Mouse (Mus musculus): ENCODE measurements around the gene Sik2.
A peak's percentile ranks its signal among the peaks of the same experiment; 100 is the strongest.

Gene Sik2

GRCm38 (mm10) chr9:51008841-51009655, at the start of gene Sik2:
Gene Sik2, minus strand, starts transcription at chr9:51009073.
- peak; percentile 65 for DNase-seq (ENCODE audit: low read depth, low spot score)

GRCm38 (mm10) chr9:51056360-51057324, 47.8 kb upstream of the Sik2 start:
- DNase-seq (ENCODE audit: low read depth, low spot score) = no peak

- no peak for DNase-seq (ENCODE audit: low read depth, low spot score)
These were observed 43.3 kb upstream of the Sik2 start for GRCm38 (mm10) chr9:51052180-51052579.

GRCm38 (mm10) chr9:51042136-51042535, 33.3 kb upstream of the Sik2 start:
- no peak for DNase-seq (ENCODE audit: low read depth, low spot score)

GRCm38 (mm10) chr9:51041491-51041980, 32.7 kb upstream of the Sik2 start:
- no peak for DNase-seq (ENCODE audit: low read depth, low spot score)

- DNase-seq (ENCODE audit: low read depth, low spot score) = no peak
These were observed 24.1 kb upstream of the Sik2 start for GRCm38 (mm10) chr9:51032785-51033529.

GRCm38 (mm10) chr9:51032291-51032690, 23.4 kb upstream of the Sik2 start:
- DNase-seq (ENCODE audit: low read depth, low spot score) = no peak

- DNase-seq (ENCODE audit: low read depth, low spot score) = no peak
These were observed 22.7 kb upstream of the Sik2 start for GRCm38 (mm10) chr9:51031603-51032002.

- DNase-seq (ENCODE audit: low read depth, low spot score) = no peak
These were observed 21.3 kb upstream of the Sik2 start for GRCm38 (mm10) chr9:51030147-51030546.

GRCm38 (mm10) chr9:51026952-51027351, 18.1 kb upstream of the Sik2 start:
- no peak for DNase-seq (ENCODE audit: low read depth, low spot score)

- DNase-seq (ENCODE audit: low read depth, low spot score) = no peak
These were observed 12.4 kb upstream of the Sik2 start for GRCm38 (mm10) chr9:51021123-51021795.

- DNase-seq (ENCODE audit: low read depth, low spot score) = no peak
These were observed 11.5 kb upstream of the Sik2 start for GRCm38 (mm10) chr9:51020351-51020750.

GRCm38 (mm10) chr9:51019670-51020069, 10.8 kb upstream of the Sik2 start:
- no peak for DNase-seq (ENCODE audit: low read depth, low spot score)

- no peak for DNase-seq (ENCODE audit: low read depth, low spot score)
These were observed 6.9 kb upstream of the Sik2 start for GRCm38 (mm10) chr9:51015732-51016131.

- DNase-seq (ENCODE audit: low read depth, low spot score) = no peak
These were observed 4.8 kb upstream of the Sik2 start for GRCm38 (mm10) chr9:51013644-51014043.

- DNase-seq (ENCODE audit: low read depth, low spot score) = no peak
These were observed 730 bp upstream of the Sik2 start for GRCm38 (mm10) chr9:51009656-51009950.

- no peak for DNase-seq (ENCODE audit: low read depth, low spot score)
These were observed 619 bp downstream of the Sik2 start for GRCm38 (mm10) chr9:51008068-51008840.

- no peak for DNase-seq (ENCODE audit: low read depth, low spot score)
These were observed 1.2 kb downstream of the Sik2 start for GRCm38 (mm10) chr9:51007726-51008067.

- DNase-seq (ENCODE audit: low read depth, low spot score) = peak; percentile 55
These were observed 2.0 kb downstream of the Sik2 start for GRCm38 (mm10) chr9:51006846-51007245.

- DNase-seq (ENCODE audit: low read depth, low spot score) = no peak
These were observed 4.8 kb downstream of the Sik2 start for GRCm38 (mm10) chr9:51004062-51004461.

- DNase-seq (ENCODE audit: low read depth, low spot score) = no peak
These were observed 22.2 kb downstream of the Sik2 start for GRCm38 (mm10) chr9:50986677-50987076.
